Mouse (Mus musculus): ENCODE results near the gene Etl4. TPM values are rescaled to one million over a fixed set of nuclear protein-coding genes. Genes with fewer than 3 reads are reported as not detected.

Etl4 gene
- polyA plus RNA-seq, 1 experiment = 19.0 TPM

- 55% methylated on average over 2 of the region's 2 CpGs for WGBS
These were observed 801.4 kb downstream of the Etl4 start for GRCm38 (mm10) chr2:20711024-20711423.

DNA sequence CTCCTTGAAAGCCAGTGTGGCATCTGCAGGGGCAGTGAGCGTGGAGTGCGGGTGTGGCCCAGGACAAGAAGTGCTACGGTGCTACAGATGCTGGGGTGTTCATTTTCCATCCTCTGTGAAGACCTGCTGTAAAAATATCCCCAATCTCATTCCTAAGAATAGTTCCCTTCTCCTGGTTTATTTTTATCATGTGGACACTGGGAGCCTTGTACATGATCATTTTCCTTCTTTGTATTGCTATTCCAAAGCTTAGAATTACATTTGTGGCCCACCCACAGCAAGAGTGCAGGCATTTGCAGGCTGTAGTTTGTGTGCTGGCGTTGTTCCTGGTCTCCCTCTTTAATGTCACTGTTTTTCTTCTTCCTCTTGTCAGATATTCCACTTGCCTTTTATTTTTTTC is 809.5 kb downstream of the Etl4 start:
- TF ChIP-seq POLR2A (IDR thresholded peaks at IDR 0.05; ENCODE audit: low read depth, low read length) (no peak), CTCF (IDR thresholded peaks at IDR 0.05; ENCODE audit: extremely low read depth, insufficient read length, insufficient replicate concordance, low read depth, low read length) (no peak)
- H3K4me3 ChIP-seq (ENCODE audit: low read depth, low read length) = no peak overlapping the region
- H3K27ac ChIP-seq (ENCODE audit: insufficient read depth, low read depth, low read length) = no peak overlapping the region
- peaks cover 4% of the 10 kb centered on the region for H3K4me1 ChIP-seq (ENCODE audit: control insufficient read depth, insufficient read depth, insufficient read length, low read length)
- H3K36me3 ChIP-seq (ENCODE audit: control insufficient read depth, insufficient read depth, low read length) = no peaks in the 10 kb centered on the region
- H3K27me3 ChIP-seq (ENCODE audit: control insufficient read depth, insufficient read depth, low read length) = no peaks in the 10 kb centered on the region
- WGBS = 81% methylated on average over 4 of the region's 4 CpGs

More at GRCm38 (mm10) chr2:20711024-20711423, 801.4 kb downstream of the Etl4 start:
- no peak overlapping the region for H3K27ac ChIP-seq (ENCODE audit: insufficient read depth, low read depth, low read length)
- no peak overlapping the region for H3K4me3 ChIP-seq (ENCODE audit: low read depth, low read length)
- H3K27me3 ChIP-seq (ENCODE audit: control insufficient read depth, insufficient read depth, low read length) = no peaks in the 10 kb centered on the region
- H3K36me3 ChIP-seq (ENCODE audit: control insufficient read depth, insufficient read depth, low read length) = peaks cover 2% of the 10 kb centered on the region; the same call in 1 of the 2 replicates
- no peaks in the 10 kb centered on the region for H3K4me1 ChIP-seq (ENCODE audit: control insufficient read depth, insufficient read depth, insufficient read length, low read length)
- no peak for TF ChIP-seq POLR2A (IDR thresholded peaks at IDR 0.05; ENCODE audit: low read depth, low read length)

- 60% methylated on average over 3 of the region's 3 CpGs for WGBS
- H3K36me3 ChIP-seq (ENCODE audit: control insufficient read depth, insufficient read depth, low read length) = no peaks in the 10 kb centered on the region
- H3K4me1 ChIP-seq (ENCODE audit: control insufficient read depth, insufficient read depth, insufficient read length, low read length) = peaks cover 12% of the 10 kb centered on the region
- no peaks in the 10 kb centered on the region for H3K27me3 ChIP-seq (ENCODE audit: control insufficient read depth, insufficient read depth, low read length)
- TF ChIP-seq POLR2A (IDR thresholded peaks at IDR 0.05; ENCODE audit: low read depth, low read length) (no peak), CTCF (IDR thresholded peaks at IDR 0.05; ENCODE audit: extremely low read depth, insufficient read length, insufficient replicate concordance, low read depth, low read length) (no peak)
- H3K27ac ChIP-seq (ENCODE audit: insufficient read depth, low read depth, low read length) = no peak overlapping the region
- no peak overlapping the region for H3K4me3 ChIP-seq (ENCODE audit: low read depth, low read length)
These were observed 811.5 kb downstream of the Etl4 start for GRCm38 (mm10) chr2:20721098-20721497.

- TF ChIP-seq CTCF (IDR thresholded peaks at IDR 0.05; ENCODE audit: extremely low read depth, insufficient read length, insufficient replicate concordance, low read depth, low read length) = no peak
- H3K36me3 ChIP-seq (ENCODE audit: control insufficient read depth, insufficient read depth, low read length) = no peaks in the 10 kb centered on the region
- H3K4me3 ChIP-seq (ENCODE audit: low read depth, low read length) = no peak overlapping the region; the same call in 1 of the 2 replicates
- WGBS = 4% methylated on average over 15 of the region's 15 CpGs
- H3K27ac ChIP-seq (ENCODE audit: insufficient read depth, low read depth, low read length) = peak overlapping the region; percentile 79
- H3K4me1 ChIP-seq (ENCODE audit: control insufficient read depth, insufficient read depth, insufficient read length, low read length) = peaks cover 21% of the 10 kb centered on the region
- no peaks in the 10 kb centered on the region for H3K27me3 ChIP-seq (ENCODE audit: control insufficient read depth, insufficient read depth, low read length)
These were observed 812.8 kb downstream of the Etl4 start for GRCm38 (mm10) chr2:20722165-20722991.

DNA sequence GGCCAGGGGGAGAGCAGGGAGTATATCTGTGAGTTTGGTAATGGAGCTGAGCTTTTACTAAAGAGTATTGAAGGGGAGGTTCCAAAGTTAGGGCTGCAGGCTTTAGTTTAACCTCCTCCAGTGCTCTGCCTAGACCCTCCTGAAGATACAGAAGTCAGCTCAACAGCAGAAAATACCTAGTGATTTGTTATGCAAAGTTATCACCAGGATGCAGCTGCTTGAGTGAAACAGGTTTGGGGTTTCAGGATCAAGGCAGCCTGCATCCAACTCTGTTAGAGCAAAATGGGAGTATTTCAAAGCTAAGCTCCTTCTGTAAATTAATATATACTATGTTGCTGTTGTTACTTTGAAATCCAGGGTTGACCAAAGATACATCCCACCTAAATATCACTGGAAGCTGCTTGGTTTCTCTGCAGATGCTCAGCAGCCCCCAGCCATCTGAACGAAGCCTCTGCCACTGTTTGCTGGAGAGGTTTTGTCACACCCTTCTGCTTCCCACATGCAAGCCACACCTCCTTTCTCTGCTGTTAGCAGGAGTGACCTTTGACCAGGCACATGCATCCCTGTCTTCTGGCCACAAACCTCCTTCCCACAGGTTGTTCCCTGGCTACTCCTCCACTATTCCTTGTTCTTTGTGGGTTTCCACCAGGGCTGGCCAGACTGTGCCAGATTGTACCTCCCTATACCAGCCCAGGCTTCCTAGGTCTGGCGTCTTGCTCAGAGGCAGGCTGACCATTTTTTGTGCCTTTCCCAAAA is 814.6 kb downstream of the Etl4 start:
- TF ChIP-seq CTCF (IDR thresholded peaks at IDR 0.05; ENCODE audit: extremely low read depth, insufficient read length, insufficient replicate concordance, low read depth, low read length) = no peak
- no peak for TF ChIP-seq POLR2A (IDR thresholded peaks at IDR 0.05; ENCODE audit: low read depth, low read length)
- Histone ChIP-seq H3K4me1 (ENCODE audit: control insufficient read depth, insufficient read depth, insufficient read length, low read length) (peaks cover 23% of the 10 kb centered on the region), H3K36me3 (ENCODE audit: control insufficient read depth, insufficient read depth, low read length) (no peaks in the 10 kb centered on the region), H3K27ac (ENCODE audit: insufficient read depth, low read depth, low read length) (peak overlapping the region; percentile 85), H3K27me3 (ENCODE audit: control insufficient read depth, insufficient read depth, low read length) (no peaks in the 10 kb centered on the region), H3K4me3 (ENCODE audit: low read depth, low read length) (no peak overlapping the region)
- 22% methylated on average over 2 of the region's 2 CpGs for WGBS

GRCm38 (mm10) chr2:20726974-20727373 is 817.4 kb downstream of the Etl4 start:
- H3K27ac ChIP-seq (ENCODE audit: insufficient read depth, low read depth, low read length) = no peak overlapping the region
- WGBS = 83% methylated on average over 2 of the region's 2 CpGs

More at GRCm38 (mm10) chr2:20726974-20727373, 817.4 kb downstream of the Etl4 start:
- no peaks in the 10 kb centered on the region for H3K27me3 ChIP-seq (ENCODE audit: control insufficient read depth, insufficient read depth, low read length)
- H3K4me1 ChIP-seq (ENCODE audit: control insufficient read depth, insufficient read depth, insufficient read length, low read length) = peaks cover 19% of the 10 kb centered on the region
- TF ChIP-seq CTCF (IDR thresholded peaks at IDR 0.05; ENCODE audit: extremely low read depth, insufficient read length, insufficient replicate concordance, low read depth, low read length) = no peak
- TF ChIP-seq POLR2A (IDR thresholded peaks at IDR 0.05; ENCODE audit: low read depth, low read length) = no peak
- H3K36me3 ChIP-seq (ENCODE audit: control insufficient read depth, insufficient read depth, low read length) = no peaks in the 10 kb centered on the region
- H3K4me3 ChIP-seq (ENCODE audit: low read depth, low read length) = no peak overlapping the region

Measured in small intestine, adult 2 months (tissue).